Mouse (Mus musculus) G1E (cell line): ENCODE data around the gene Kat6b. TPM values are rescaled to one million over a fixed set of nuclear protein-coding genes. Genes with fewer than 3 reads are reported as not detected.

Source experiments
- ATAC-seq: 2 replicates; pipeline ENCODE4 v1.8.0; 2016; ENCODE audit warnings: mild to moderate bottlenecking; ENCODE audit not compliant: insufficient number of reproducible peaks, poor library complexity, low FRiP score, severe bottlenecking; ENCODE audit errors: extremely low read depth
- DNase-seq: peaks from one replicate; pipeline ENCODE4 v3.0.0; 2012; ENCODE audit warnings: low spot score
- H3K27me3 ChIP-seq: 2 replicates; pipeline ENCODE4 v1.6.1; 2012; ENCODE audit warnings: mild to moderate bottlenecking, low read length, inconsistent platforms; ENCODE audit not compliant: insufficient read depth
- H3K36me3 ChIP-seq: replicated peaks from 2 replicates; pipeline ENCODE3; 2012; ENCODE audit warnings: mild to moderate bottlenecking, inconsistent platforms
- H3K4me1 ChIP-seq: 2 replicates; pipeline ENCODE4 v1.6.1; 2012; ENCODE audit warnings: low read depth, low read length, inconsistent platforms, mixed read lengths; ENCODE audit not compliant: insufficient read depth
- H3K4me3 ChIP-seq: 2 replicates; pipeline ENCODE4 v1.5.1; 2012; ENCODE audit warnings: low read depth, mild to moderate bottlenecking, inconsistent platforms, low read length, moderate library complexity, mixed read lengths
- H3K9me3 ChIP-seq: replicated peaks from 2 replicates; pipeline ENCODE4 v1.6.1; 2012; ENCODE audit warnings: inconsistent platforms
- CTCF ChIP-seq: IDR thresholded peaks from 2 replicates; pipeline ENCODE4 v1.5.1; 2012; ENCODE audit warnings: low read depth, low read length, inconsistent platforms, mixed read lengths
- GATA1 ChIP-seq: IDR thresholded peaks from 2 replicates; pipeline ENCODE4 v1.6.1; 2012; ENCODE audit warnings: borderline replicate concordance, low read length, inconsistent platforms, mixed read lengths
- GATA2 ChIP-seq: IDR thresholded peaks from 2 replicates; pipeline ENCODE4 v1.6.1; 2012; ENCODE audit warnings: low read depth, low read length, inconsistent platforms, borderline replicate concordance
- POLR2AphosphoS5 ChIP-seq: IDR thresholded peaks from 2 replicates; pipeline ENCODE4 v1.6.1; 2012; ENCODE audit warnings: low read depth, low read length, inconsistent platforms; ENCODE audit not compliant: insufficient replicate concordance
- TAL1 ChIP-seq: conservative IDR thresholded peaks from 2 replicates; pipeline ENCODE4 v1.6.1; 2012; ENCODE audit warnings: low read depth, low read length, inconsistent platforms, mixed read lengths
- polyA plus RNA-seq: library from polyadenylated mRNA; stranded (reverse); fragments of >175 nt; gene quantifications from 2 replicates; pipeline ENCODE4 v1.2.3, GENCODE M21; 2012
- total RNA-seq, 2 experiments: library from RNA; stranded (forward) in 1 of 2; stranded (reverse) in 1 of 2; fragments of 200-1000 nt in 1 of 2; fragments of >200 nt in 1 of 2; fragmentation: Nextera tagmentation in 1 of 2; gene quantifications; 2 replicates each; pipeline ENCODE4 v1.2.3; 2014 to 2017

The Kat6b gene
- total and polyA plus RNA-seq, 3 experiments: 4.1 to 56.7 (median 17.8) TPM

- Histone ChIP-seq H3K36me3 (peaks cover 7% of the 10 kb centered on the region), H3K4me3 (no peak overlapping the region), H3K27me3 (no peaks in the 10 kb centered on the region), H3K9me3 (no peaks in the 10 kb centered on the region), H3K4me1 (peaks cover 51% of the 10 kb centered on the region)
- DNase-seq (no peak), ATAC-seq (no peak)
- TF ChIP-seq GATA1 (no peak), POLR2AphosphoS5 (no peak), GATA2 (no peak), CTCF (no peak), TAL1 (no peak)
Measured at GRCm38 (mm10) chr14:21576867-21577266, 95.6 kb downstream of the Kat6b start.

GRCm38 (mm10) chr14:21581198-21581597 lies 100.0 kb downstream of the Kat6b start:
- Histone ChIP-seq H3K4me3 (no peak overlapping the region; the same call in 1 of the 2 replicates), H3K36me3 (no peaks in the 10 kb centered on the region), H3K27me3 (no peaks in the 10 kb centered on the region), H3K4me1 (peaks cover 68% of the 10 kb centered on the region), H3K9me3 (no peaks in the 10 kb centered on the region)
- no peak for ATAC-seq
- DNase-seq: no peak
- TF ChIP-seq GATA2 (no peak), POLR2AphosphoS5 (no peak), TAL1 (no peak), GATA1 (no peak), CTCF (no peak)

- no peak for ATAC-seq
- Histone ChIP-seq H3K4me1 (peaks cover 71% of the 10 kb centered on the region), H3K9me3 (no peaks in the 10 kb centered on the region), H3K27me3 (no peaks in the 10 kb centered on the region), H3K36me3 (no peaks in the 10 kb centered on the region), H3K4me3 (no peak overlapping the region)
- TF ChIP-seq CTCF: no peak
- TF ChIP-seq TAL1: no peak
- no peak for TF ChIP-seq GATA2
- no peak for TF ChIP-seq POLR2AphosphoS5
- no peak for TF ChIP-seq GATA1
- DNase-seq: no peak
Measured at GRCm38 (mm10) chr14:21582301-21582700, 101.1 kb downstream of the Kat6b start.

GRCm38 (mm10) chr14:21583051-21583450 lies 101.8 kb downstream of the Kat6b start:
- TF ChIP-seq GATA2 (no peak), POLR2AphosphoS5 (no peak), GATA1 (no peak), CTCF (no peak), TAL1 (no peak)
- H3K36me3 ChIP-seq: no peaks in the 10 kb centered on the region
- peaks cover 78% of the 10 kb centered on the region for H3K4me1 ChIP-seq
- no peaks in the 10 kb centered on the region for H3K9me3 ChIP-seq
- DNase-seq (no peak), ATAC-seq (no peak)
- H3K4me3 ChIP-seq: peak overlapping the region; percentile 22; the same call in 1 of the 2 replicates
- H3K27me3 ChIP-seq: no peaks in the 10 kb centered on the region

GRCm38 (mm10) chr14:21583868-21584267 lies 102.6 kb downstream of the Kat6b start:
- TF ChIP-seq TAL1 (peak; percentile 40; the same call in 1 of the 2 replicates), CTCF (no peak)
- ATAC-seq: peak; percentile 80
- Histone ChIP-seq H3K36me3 (no peaks in the 10 kb centered on the region), H3K9me3 (no peaks in the 10 kb centered on the region), H3K27me3 (no peaks in the 10 kb centered on the region), H3K4me3 (no peak overlapping the region; the same call in 1 of the 2 replicates), H3K4me1 (peaks cover 86% of the 10 kb centered on the region)
- peak; percentile 29 for DNase-seq

GRCm38 (mm10) chr14:21584468-21585135 lies 103.4 kb downstream of the Kat6b start:
- Histone ChIP-seq H3K4me1 (peaks cover 89% of the 10 kb centered on the region), H3K27me3 (no peaks in the 10 kb centered on the region), H3K36me3 (peaks cover 1% of the 10 kb centered on the region), H3K4me3 (no peak overlapping the region), H3K9me3 (no peaks in the 10 kb centered on the region)
- DNase-seq (no peak), ATAC-seq (no peak; the same call in 1 of the 2 replicates)
- TF ChIP-seq CTCF: 0 out of 2 replicates have a peak, but pooled peaks have one; percentile 10
- no peak for TF ChIP-seq GATA1
- no peak for TF ChIP-seq POLR2AphosphoS5
- TF ChIP-seq TAL1: no peak
